8 mouse cellular contexts compared by ENCODE assay signal in the genomic region with DNA sequence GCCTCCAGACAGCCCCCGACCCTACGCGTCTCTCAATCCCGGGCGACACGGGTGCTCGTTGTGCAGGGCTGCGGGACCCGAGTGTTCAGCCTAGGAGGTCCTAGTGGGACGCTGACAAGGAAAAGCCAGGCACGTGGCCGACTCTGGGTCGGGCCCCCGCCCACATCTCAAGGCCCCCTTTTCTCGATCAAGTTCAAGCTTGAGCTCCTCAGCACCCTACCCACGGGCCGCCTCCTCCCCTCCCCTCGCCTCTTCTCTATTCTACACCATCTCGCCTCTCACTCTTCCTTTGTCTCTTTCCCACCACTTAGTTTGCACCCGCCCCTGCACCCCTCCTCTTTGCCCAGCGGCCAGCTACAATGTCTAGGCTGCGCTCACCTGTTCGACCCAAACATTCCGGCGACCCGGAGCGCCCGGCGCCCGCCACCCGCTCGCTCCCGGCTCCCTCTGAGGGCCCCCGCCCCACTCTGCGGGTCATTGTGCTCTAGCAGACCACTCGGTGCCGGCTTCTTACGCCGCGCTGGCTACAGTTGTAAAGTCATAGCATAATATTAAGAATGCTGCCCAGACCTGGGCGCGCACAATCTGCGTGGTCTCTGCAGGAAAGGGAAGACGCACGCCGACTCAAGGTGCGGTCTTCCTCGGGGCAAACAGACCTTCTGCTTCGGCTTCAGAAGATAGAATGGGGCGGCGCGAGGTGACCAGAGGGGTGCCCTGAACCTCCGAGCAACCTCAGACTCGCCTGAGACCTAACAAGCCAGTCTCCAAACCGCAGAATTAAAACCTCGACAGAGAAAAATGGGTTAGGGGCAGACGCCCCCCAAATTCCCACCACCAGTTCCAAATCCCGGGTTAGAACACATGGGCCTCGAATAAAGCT. TPM values are rescaled to one million over a fixed set of nuclear protein-coding genes. Genes with fewer than 3 reads are reported as not detected.
DNase-seq lines count a peak whose midpoint lies in the region; ATAC-seq lines count a peak whose summit lies in the region.

No protein-coding gene starts in this region.

- no peak for DNase-seq in cerebellum, adult 9-11 months
- DNase-seq in CD8-positive naive resting alpha-beta T cell, adult 2 months (ENCODE audit: low read depth in 2 of 2, low spot score in 2 of 2) = peak; percentile 9 to 12
- DNase-seq in hindbrain, embryonic 14.5 days (ENCODE audit: low spot score) = peak; percentile 49
- peak; percentile 66 for DNase-seq in retina, embryonic 14.5 days (ENCODE audit: low spot score)
- no peak for DNase-seq in urinary bladder, postnatal 14 days (ENCODE audit: low spot score)

- H3K9ac ChIP-seq in embryonic facial prominence, embryonic 12.5 days = peak overlapping the region; percentile 90
- peak overlapping the region; percentile 94 for H3K9ac ChIP-seq in hindbrain, embryonic 14.5 days
- H3K9ac ChIP-seq in lung, embryonic 15.5 days = peak overlapping the region; percentile 73

- H3K4me3 ChIP-seq in embryonic facial prominence, embryonic 12.5 days = peak overlapping the region; percentile 94
- peak overlapping the region; percentile 80 for H3K4me3 ChIP-seq in hindbrain, embryonic 14.5 days (replicated peaks; ENCODE audit: low read length)
- peak overlapping the region; percentile 97 for H3K4me3 ChIP-seq in lung, embryonic 15.5 days

- ATAC-seq in cerebellum, adult (ENCODE audit: insufficient number of reproducible peaks, low FRiP score, low TSS enrichment) = 0 out of 2 replicates have a peak, but pooled peaks have one; percentile 7
- peak; percentile 47 for ATAC-seq in embryonic facial prominence, embryonic 12.5 days (ENCODE audit: insufficient number of reproducible peaks, insufficient read depth, low FRiP score, low TSS enrichment)
- ATAC-seq in hindbrain, embryonic 14.5 days (ENCODE audit: low FRiP score) = peak; percentile 60
- ATAC-seq in lung, embryonic 15.5 days (ENCODE audit: borderline replicate concordance, extremely low read depth, low FRiP score, low TSS enrichment) = peak; percentile 47

- peaks cover 36% of the 10 kb centered on the region for H3K4me1 ChIP-seq in embryonic facial prominence, embryonic 12.5 days
- H3K4me1 ChIP-seq in hindbrain, embryonic 14.5 days (replicated peaks; ENCODE audit: control insufficient read depth, insufficient read depth, low read length) = peaks cover 33% of the 10 kb centered on the region
- H3K4me1 ChIP-seq in lung, embryonic 15.5 days = peaks cover 38% of the 10 kb centered on the region

- H3K4me2 ChIP-seq in embryonic facial prominence, embryonic 12.5 days (replicated peaks) = peak overlapping the region; percentile 85
- H3K4me2 ChIP-seq in hindbrain, embryonic 14.5 days (replicated peaks) = peak overlapping the region; percentile 88
- peak overlapping the region; percentile 98 for H3K4me2 ChIP-seq in lung, embryonic 15.5 days

- H3K36me3 ChIP-seq in embryonic facial prominence, embryonic 12.5 days = no peaks in the 10 kb centered on the region
- no peaks in the 10 kb centered on the region for H3K36me3 ChIP-seq in hindbrain, embryonic 14.5 days (replicated peaks; ENCODE audit: control insufficient read depth, insufficient read depth)
- H3K36me3 ChIP-seq in lung, embryonic 15.5 days = no peaks in the 10 kb centered on the region

- no peaks in the 10 kb centered on the region for H3K27me3 ChIP-seq in embryonic facial prominence, embryonic 12.5 days
- no peaks in the 10 kb centered on the region for H3K27me3 ChIP-seq in hindbrain, embryonic 14.5 days (ENCODE audit: control insufficient read depth, insufficient read depth, low read length)
- H3K27me3 ChIP-seq in lung, embryonic 15.5 days = no peaks in the 10 kb centered on the region

- H3K9me3 ChIP-seq in embryonic facial prominence, embryonic 12.5 days = no peaks in the 10 kb centered on the region
- no peaks in the 10 kb centered on the region for H3K9me3 ChIP-seq in hindbrain, embryonic 14.5 days (ENCODE audit: control insufficient read depth, low read length)
- H3K9me3 ChIP-seq in lung, embryonic 15.5 days = no peaks in the 10 kb centered on the region

- peak overlapping the region; percentile 97 for H3K27ac ChIP-seq in embryonic facial prominence, embryonic 12.5 days
- peak overlapping the region; percentile 97 for H3K27ac ChIP-seq in hindbrain, embryonic 14.5 days
- H3K27ac ChIP-seq in lung, embryonic 15.5 days = peak overlapping the region; percentile 97

- WGBS in embryonic facial prominence, embryonic 12.5 days = under 1% methylated on average over 59 of the region's 59 CpGs
- under 1% methylated on average over 59 of the region's 59 CpGs for WGBS in hindbrain, embryonic 14.5 days
- under 1% methylated on average over 59 of the region's 59 CpGs for WGBS in lung, embryonic 15.5 days

RNA-seq across cellular contexts. Expression of a gene that starts 47.2 kb away (rescaled TPM):
- not detected in 2 replicates for polyA plus RNA-seq in embryonic facial prominence, embryonic 12.5 days (2016; fragmentation: Nextera tagmentation; extraction: Ambion mirVana)
- polyA plus RNA-seq in hindbrain, embryonic 14.5 days (2014; fragmentation: Nextera tagmentation; extraction: Ambion mirVana) = not detected in 2 replicates
- not detected in 2 replicates for polyA plus RNA-seq in lung, embryonic 15.5 days (2015; fragmentation: Nextera tagmentation; extraction: Ambion mirVana)

Comparison
In these comparisons a context has a peak if more than half of its experiments do, and no peak if none do; other contexts are left out.
1. ATAC-seq: peak in every context shown above with its lines; median percentile 60 in hindbrain, embryonic 14.5 days; 47 in embryonic facial prominence, embryonic 12.5 days; 47 in lung, embryonic 15.5 days; 7 in cerebellum, adult.
2. DNase-seq: peak in CD8-positive naive resting alpha-beta T cell, adult 2 months (2 of 2), hindbrain, embryonic 14.5 days (single experiment) and retina, embryonic 14.5 days (single experiment); none in cerebellum, adult 9-11 months (single experiment) and urinary bladder, postnatal 14 days (single experiment).
3. Peak in every context shown above with its lines, with median percentiles within 50 percentile points of each other: H3K27ac ChIP-seq, H3K4me2 ChIP-seq, H3K4me3 ChIP-seq and H3K9ac ChIP-seq.